Mouse (Mus musculus): ENCODE results near the gene Galk2.

GRCm38 (mm10) chr2:125813972-125814595 lies 44.8 kb upstream of the Galk2 start:
- TF ChIP-seq GATA1 (IDR thresholded peaks at IDR 0.05; ENCODE audit: borderline replicate concordance, low read length): no peak
- TF ChIP-seq CTCF (IDR thresholded peaks at IDR 0.05; ENCODE audit: low read depth, low read length): no peak
- TF ChIP-seq POLR2AphosphoS5 (IDR thresholded peaks at IDR 0.05; ENCODE audit: insufficient replicate concordance, low read depth, low read length): no peak
